Mouse (Mus musculus) C2C12 (cell line): ENCODE results near the gene Arfgef2. TPM values are rescaled to one million over a fixed set of nuclear protein-coding genes. Genes with fewer than 3 reads are reported as not detected.
"Not testable (repeated sequence)": the region's sequence is repeated elsewhere in the genome, so short reads cannot be mapped to it uniquely, and the experiment has no call there.

Experiments
- H3K27me3 ChIP-seq: one replicate; pipeline ENCODE4 v1.6.1; 2011; ENCODE audit not compliant: control insufficient read depth, insufficient read depth, insufficient read length
- H3K36me3 ChIP-seq: one replicate; pipeline ENCODE4 v1.6.1; 2011; ENCODE audit not compliant: control insufficient read depth, insufficient read depth
- H3K4me3 ChIP-seq: one replicate; pipeline ENCODE4 v1.5.1; 2011; ENCODE audit warnings: mild to moderate bottlenecking, control low read depth; ENCODE audit not compliant: poor library complexity, insufficient read depth, severe bottlenecking
- H3K79me2 ChIP-seq: one replicate; pipeline ENCODE4 v1.6.1; 2011; ENCODE audit not compliant: control insufficient read depth, insufficient read depth
- H3K79me3 ChIP-seq: one replicate; pipeline ENCODE4 v1.6.1; 2011; ENCODE audit warnings: low read depth, control low read depth
- H3ac ChIP-seq: one replicate; pipeline ENCODE3; 2011; ENCODE audit warnings: low read depth; ENCODE audit not compliant: control insufficient read depth, insufficient read length
- CEBPB ChIP-seq: IDR thresholded peaks from one replicate; pipeline ENCODE4 v1.6.1; 2011; ENCODE audit warnings: low read depth, mild to moderate bottlenecking, control low read depth, moderate library complexity
- CTCF ChIP-seq: IDR thresholded peaks from one replicate; pipeline ENCODE4 v1.5.1; 2011; ENCODE audit not compliant: control insufficient read depth, insufficient read depth, insufficient read length
- FOSL1 ChIP-seq: IDR thresholded peaks from one replicate; pipeline ENCODE4 v1.8.0; 2011; ENCODE audit warnings: mild to moderate bottlenecking, low read length; ENCODE audit not compliant: poor library complexity, insufficient read depth, severe bottlenecking
- MAX ChIP-seq: IDR thresholded peaks from one replicate; pipeline ENCODE4 v1.6.1; 2011; ENCODE audit warnings: mild to moderate bottlenecking, control low read depth
- MYOD1 ChIP-seq: IDR thresholded peaks from one replicate; pipeline ENCODE4 v1.6.1; 2011; ENCODE audit warnings: low read depth; ENCODE audit not compliant: control insufficient read depth, insufficient read length
- MYOG ChIP-seq: IDR thresholded peaks from one replicate; pipeline ENCODE4 v1.6.1; 2011; ENCODE audit not compliant: control insufficient read depth, insufficient read length; ENCODE audit errors: extremely low read depth
- USF1 ChIP-seq: IDR thresholded peaks from one replicate; pipeline ENCODE4 v1.6.1; 2011; ENCODE audit warnings: low read depth, mild to moderate bottlenecking, control low read depth, moderate library complexity
- polyA plus RNA-seq: library from polyadenylated mRNA; unstranded; fragments of >200 nt; fragmentation: generic; extraction: Trizol; gene quantifications from one replicate; pipeline ENCODE4 v1.2.1, GENCODE M21; 2012; ENCODE audit warnings: missing spikeins

Arfgef2 gene
- polyA plus RNA-seq, 1 experiment: 8.2 TPM

DNA sequence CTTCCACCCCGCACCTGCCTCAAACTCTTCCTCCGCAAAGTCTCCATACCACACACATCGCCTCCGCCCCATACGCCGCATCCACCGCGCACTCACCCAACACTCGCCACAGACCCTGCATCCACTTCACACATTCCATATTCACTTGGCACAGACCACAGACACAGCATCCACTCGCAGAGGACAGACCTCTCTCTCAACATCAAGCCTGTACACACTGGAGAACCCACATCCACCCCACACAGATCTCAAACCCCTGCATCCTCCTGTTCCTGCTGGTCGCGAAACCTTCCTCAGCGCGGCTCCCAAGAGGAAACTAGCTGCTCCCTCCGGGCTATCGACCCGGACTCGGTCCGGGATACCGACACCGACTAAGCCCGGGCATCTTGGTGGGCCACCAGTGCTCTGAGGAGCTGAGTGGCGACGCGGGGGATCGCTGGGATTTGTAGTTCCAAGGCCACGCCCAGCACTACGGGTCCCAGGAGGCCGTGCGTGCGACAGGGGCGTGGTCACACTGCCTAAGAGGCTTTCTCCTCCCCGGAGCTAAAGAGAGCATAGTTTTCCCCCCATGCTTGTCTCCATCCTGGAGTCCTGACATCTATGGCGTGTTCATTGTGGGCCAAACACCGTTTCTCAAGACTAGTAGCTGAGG is 18.9 kb upstream of the Arfgef2 start:
- H3K79me2 ChIP-seq: no peaks in the 10 kb centered on the region
- peak overlapping the region; percentile 64 for H3K4me3 ChIP-seq
- no peaks in the 10 kb centered on the region for H3K79me3 ChIP-seq
- H3ac ChIP-seq: peak overlapping the region; percentile 74
- no peaks in the 10 kb centered on the region for H3K27me3 ChIP-seq
- no peaks in the 10 kb centered on the region for H3K36me3 ChIP-seq
- TF ChIP-seq CTCF (no peak), MAX (peak; percentile 52)

DNA sequence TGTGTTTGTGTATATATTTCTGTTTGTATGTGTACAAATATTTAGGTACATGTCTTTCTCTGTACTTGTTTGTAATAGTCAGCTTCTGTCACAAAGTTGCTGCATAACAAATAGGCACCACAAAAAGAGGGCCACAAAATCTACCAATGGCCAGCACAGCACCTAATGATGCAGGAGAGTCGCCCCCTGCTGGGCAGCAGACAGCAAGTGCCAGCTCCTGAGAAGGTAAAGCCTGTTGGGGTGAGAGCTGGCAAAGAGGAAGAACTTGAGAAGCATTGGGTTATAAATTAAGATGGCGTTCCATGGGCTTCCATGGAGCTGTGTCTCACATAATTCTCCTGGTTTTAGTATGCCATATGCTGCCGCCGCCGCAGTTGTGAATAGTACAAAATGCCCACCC is 13.7 kb upstream of the Arfgef2 start:
- TF ChIP-seq MAX (no peak), CTCF (peak; percentile 18), USF1 (no peak)
- peaks cover 12% of the 10 kb centered on the region for H3K36me3 ChIP-seq

GRCm38 (mm10) chr2:166792355-166792754 is 13.0 kb upstream of the Arfgef2 start, which contains the start of gene Trp53rkb:
Trp53rkb (plus strand) TSS chr2:166792531.
- no peak for TF ChIP-seq CEBPB
- no peak for TF ChIP-seq MAX
- no peak for TF ChIP-seq MYOG
- TF ChIP-seq CTCF: no peak
- no peak for TF ChIP-seq USF1
- no peak for TF ChIP-seq MYOD1
- TF ChIP-seq FOSL1: no peak
- H3ac ChIP-seq: peak within 1 kb of the TSS; percentile 70
- peaks cover 12% of the 10 kb centered on the region for H3K36me3 ChIP-seq
- peaks cover 37% of the 10 kb centered on the region for H3K79me2 ChIP-seq
- peak within 1 kb of the TSS; percentile 68 for H3K4me3 ChIP-seq
- peaks cover 11% of the 10 kb centered on the region for H3K79me3 ChIP-seq
- H3K27me3 ChIP-seq: no peaks in the 10 kb centered on the region

More for the DNA sequence above, 13.7 kb upstream of the Arfgef2 start:
- Histone ChIP-seq H3ac (no peak overlapping the region), H3K4me3 (no peak overlapping the region), H3K79me3 (peaks cover 11% of the 10 kb centered on the region), H3K27me3 (no peaks in the 10 kb centered on the region), H3K79me2 (peaks cover 35% of the 10 kb centered on the region)

DNA sequence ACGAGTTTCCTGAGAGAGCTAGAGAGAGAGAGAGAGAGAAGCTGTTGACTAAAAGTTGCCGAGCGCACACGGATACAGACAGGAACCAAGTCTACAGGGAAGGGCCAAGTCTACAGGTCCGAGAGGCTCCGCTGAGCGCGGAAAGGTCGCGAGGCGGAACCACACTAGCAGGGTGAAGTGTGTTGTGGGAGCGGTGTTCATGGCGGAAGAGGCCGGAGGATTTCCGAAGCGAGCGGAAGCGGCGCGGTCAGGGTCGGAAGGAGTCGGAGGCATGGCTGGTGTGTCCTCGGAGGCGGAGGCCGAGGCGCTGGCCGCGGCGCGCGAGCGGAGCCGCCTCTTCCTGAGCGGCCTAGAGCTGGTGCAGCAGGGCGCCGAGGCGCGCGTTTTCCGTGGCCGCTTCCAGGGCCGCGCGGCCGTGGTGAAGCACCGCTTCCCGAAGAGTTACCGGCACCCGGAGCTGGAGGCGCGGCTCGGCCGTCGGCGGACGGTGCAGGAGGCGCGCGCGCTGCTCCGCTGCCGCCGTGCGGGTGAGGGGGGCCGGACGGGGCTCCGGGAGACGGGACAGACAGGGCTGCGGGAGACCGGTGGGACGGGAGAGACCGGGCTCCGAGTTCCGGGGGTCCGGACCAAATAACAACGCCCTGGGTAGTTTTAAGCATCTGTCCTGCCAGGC is 11.7 kb upstream of the Arfgef2 start:
- peak overlapping the region; percentile 68 for H3K4me3 ChIP-seq
- peak; percentile 92 for TF ChIP-seq MAX
- H3K36me3 ChIP-seq: peaks cover 12% of the 10 kb centered on the region
- H3K79me3 ChIP-seq: peaks cover 11% of the 10 kb centered on the region
- not testable (repeated sequence) for H3K27me3 ChIP-seq
- H3ac ChIP-seq: peak overlapping the region; percentile 70
- H3K79me2 ChIP-seq: peaks cover 37% of the 10 kb centered on the region

- Histone ChIP-seq H3K79me2 (peaks cover 17% of the 10 kb centered on the region), H3K27me3 (no peaks in the 10 kb centered on the region), H3K79me3 (peaks cover 2% of the 10 kb centered on the region), H3K4me3 (no peak overlapping the region), H3K36me3 (peaks cover 12% of the 10 kb centered on the region), H3ac (no peak overlapping the region)
- no peak for TF ChIP-seq MYOD1
- no peak for TF ChIP-seq MYOG
- no peak for TF ChIP-seq MAX
- TF ChIP-seq FOSL1: no peak
- no peak for TF ChIP-seq CEBPB
- no peak for TF ChIP-seq USF1
- no peak for TF ChIP-seq CTCF
These were observed 5.5 kb upstream of the Arfgef2 start for GRCm38 (mm10) chr2:166799615-166800472.

DNA sequence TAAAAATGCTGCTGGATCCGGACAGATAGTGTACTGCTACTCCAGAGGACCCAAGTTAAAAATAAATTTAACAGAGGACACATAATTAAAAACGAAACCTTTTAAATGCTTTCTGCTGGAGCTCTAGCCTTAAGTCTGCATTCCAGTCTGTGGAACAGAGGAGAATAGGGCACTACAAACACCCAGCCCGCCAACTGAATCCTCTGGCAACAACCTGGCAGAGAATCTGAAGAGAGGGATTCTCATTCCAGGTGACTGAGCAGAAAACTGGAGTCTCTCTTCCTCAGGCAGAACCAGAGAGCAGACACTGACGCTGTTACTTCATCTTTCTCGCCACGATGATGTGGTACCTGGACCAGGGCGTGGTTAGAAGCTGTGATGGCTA is 4.9 kb upstream of the Arfgef2 start:
- no peak overlapping the region for H3ac ChIP-seq
- peaks cover 14% of the 10 kb centered on the region for H3K79me2 ChIP-seq
- TF ChIP-seq CEBPB: no peak
- TF ChIP-seq USF1: no peak
- no peak for TF ChIP-seq MYOG
- TF ChIP-seq MAX: no peak
- no peaks in the 10 kb centered on the region for H3K27me3 ChIP-seq
- H3K79me3 ChIP-seq: peaks cover 2% of the 10 kb centered on the region
- peaks cover 12% of the 10 kb centered on the region for H3K36me3 ChIP-seq
- no peak overlapping the region for H3K4me3 ChIP-seq
